Mouse (Mus musculus): ENCODE results near the gene Gm4559. TPM values are rescaled to one million over a fixed set of nuclear protein-coding genes. Genes with fewer than 3 reads are reported as not detected.
A peak's percentile ranks its signal among the peaks of the same experiment; 100 is the strongest.
"Not testable (repeated sequence)": the region's sequence is repeated elsewhere in the genome, so short reads cannot be mapped to it uniquely, and the experiment has no call there.

The Gm4559 gene
- polyA plus RNA-seq, 1 experiment from 2014 or later = not detected

GRCm38 (mm10) chr7:142314600-142315285 lies 40.6 kb upstream of the Gm4559 start:
- ATAC-seq (replicated peaks; ENCODE audit: insufficient number of reproducible peaks, low FRiP score, low TSS enrichment, low read depth) = no peak
- H3K4me3 ChIP-seq (ENCODE audit: low read depth, low read length) = no peak overlapping the region
- H3K9ac ChIP-seq (replicated peaks; ENCODE audit: low read length) = no peak overlapping the region
- no peak overlapping the region for H3K27ac ChIP-seq (replicated peaks; ENCODE audit: low read depth, low read length)
- 58% methylated on average over 5 of the region's 5 CpGs for WGBS
- no peak overlapping the region for H3K4me2 ChIP-seq (ENCODE audit: low read depth, low read length)
- no peaks in the 10 kb centered on the region for H3K4me1 ChIP-seq (ENCODE audit: control insufficient read depth, insufficient read depth, low read length)
- H3K9me3 ChIP-seq (replicated peaks; ENCODE audit: control insufficient read depth, low read length) = no peaks in the 10 kb centered on the region
- no peaks in the 10 kb centered on the region for H3K36me3 ChIP-seq (replicated peaks; ENCODE audit: control insufficient read depth, insufficient read depth, low read depth, low read length)
- H3K27me3 ChIP-seq (ENCODE audit: control insufficient read depth, insufficient read depth, low read length) = no peaks in the 10 kb centered on the region
- DNase-seq (ENCODE audit: low spot score) = no peak

GRCm38 (mm10) chr7:142303929-142304328 lies 29.8 kb upstream of the Gm4559 start:
- not testable (repeated sequence) for H3K9me3 ChIP-seq (replicated peaks; ENCODE audit: control insufficient read depth, low read length); ATAC-seq (replicated peaks; ENCODE audit: insufficient number of reproducible peaks, low FRiP score, low TSS enrichment, low read depth); H3K9ac ChIP-seq (replicated peaks; ENCODE audit: low read length); H3K4me1 ChIP-seq (ENCODE audit: control insufficient read depth, insufficient read depth, low read length); H3K4me2 ChIP-seq (ENCODE audit: low read depth, low read length); H3K27me3 ChIP-seq (ENCODE audit: control insufficient read depth, insufficient read depth, low read length); H3K27ac ChIP-seq (replicated peaks; ENCODE audit: low read depth, low read length); H3K36me3 ChIP-seq (replicated peaks; ENCODE audit: control insufficient read depth, insufficient read depth, low read depth, low read length); H3K4me3 ChIP-seq (ENCODE audit: low read depth, low read length); DNase-seq (ENCODE audit: low spot score)
- WGBS = 89% methylated on average over 1 of the region's 1 CpGs

GRCm38 (mm10) chr7:142303249-142303648 lies 29.1 kb upstream of the Gm4559 start, which contains the start of gene Krtap5-4:
Gene Krtap5-4 (plus strand): TSS chr7:142303549.
- Histone ChIP-seq H3K36me3 (replicated peaks; ENCODE audit: control insufficient read depth, insufficient read depth, low read depth, low read length) (no peaks in the 10 kb centered on the region), H3K4me3 (ENCODE audit: low read depth, low read length) (no peak within 1 kb of the TSS), H3K9me3 (replicated peaks; ENCODE audit: control insufficient read depth, low read length) (no peaks in the 10 kb centered on the region), H3K27ac (replicated peaks; ENCODE audit: low read depth, low read length) (no peak within 1 kb of the TSS), H3K27me3 (ENCODE audit: control insufficient read depth, insufficient read depth, low read length) (no peaks in the 10 kb centered on the region), H3K9ac (replicated peaks; ENCODE audit: low read length) (no peak within 1 kb of the TSS), H3K4me1 (ENCODE audit: control insufficient read depth, insufficient read depth, low read length) (no peaks in the 10 kb centered on the region), H3K4me2 (ENCODE audit: low read depth, low read length) (no peak within 1 kb of the TSS)
- DNase-seq (ENCODE audit: low spot score) (no peak), ATAC-seq (replicated peaks; ENCODE audit: insufficient number of reproducible peaks, low FRiP score, low TSS enrichment, low read depth) (no peak)
- WGBS = 72% methylated on average over 3 of the region's 3 CpGs

- H3K4me1 ChIP-seq (ENCODE audit: control insufficient read depth, insufficient read depth, low read length); H3K27ac ChIP-seq (replicated peaks; ENCODE audit: low read depth, low read length); H3K36me3 ChIP-seq (replicated peaks; ENCODE audit: control insufficient read depth, insufficient read depth, low read depth, low read length); ATAC-seq (replicated peaks; ENCODE audit: insufficient number of reproducible peaks, low FRiP score, low TSS enrichment, low read depth); H3K9me3 ChIP-seq (replicated peaks; ENCODE audit: control insufficient read depth, low read length); H3K27me3 ChIP-seq (ENCODE audit: control insufficient read depth, insufficient read depth, low read length); H3K9ac ChIP-seq (replicated peaks; ENCODE audit: low read length); H3K4me2 ChIP-seq (ENCODE audit: low read depth, low read length); DNase-seq (ENCODE audit: low spot score); H3K4me3 ChIP-seq (ENCODE audit: low read depth, low read length): not testable (repeated sequence)
Measured at GRCm38 (mm10) chr7:142297018-142297417, 22.9 kb upstream of the Gm4559 start, which contains the start of gene Krtap5-1. Gene Krtap5-1 (minus strand): TSS chr7:142297118.

- not testable (repeated sequence) for H3K9ac ChIP-seq (replicated peaks; ENCODE audit: low read length); H3K4me1 ChIP-seq (ENCODE audit: control insufficient read depth, insufficient read depth, low read length); H3K36me3 ChIP-seq (replicated peaks; ENCODE audit: control insufficient read depth, insufficient read depth, low read depth, low read length); H3K9me3 ChIP-seq (replicated peaks; ENCODE audit: control insufficient read depth, low read length); H3K27me3 ChIP-seq (ENCODE audit: control insufficient read depth, insufficient read depth, low read length); H3K4me2 ChIP-seq (ENCODE audit: low read depth, low read length); H3K27ac ChIP-seq (replicated peaks; ENCODE audit: low read depth, low read length); DNase-seq (ENCODE audit: low spot score); ATAC-seq (replicated peaks; ENCODE audit: insufficient number of reproducible peaks, low FRiP score, low TSS enrichment, low read depth); H3K4me3 ChIP-seq (ENCODE audit: low read depth, low read length)
- WGBS = 47% methylated on average over 4 of the region's 4 CpGs
Measured at GRCm38 (mm10) chr7:142296108-142296507, 21.9 kb upstream of the Gm4559 start.

GRCm38 (mm10) chr7:142295418-142295817 lies 21.3 kb upstream of the Gm4559 start:
- no peaks in the 10 kb centered on the region for H3K9me3 ChIP-seq (replicated peaks; ENCODE audit: control insufficient read depth, low read length)
- no peak for ATAC-seq (replicated peaks; ENCODE audit: insufficient number of reproducible peaks, low FRiP score, low TSS enrichment, low read depth)
- H3K36me3 ChIP-seq (replicated peaks; ENCODE audit: control insufficient read depth, insufficient read depth, low read depth, low read length) = no peaks in the 10 kb centered on the region
- H3K27ac ChIP-seq (replicated peaks; ENCODE audit: low read depth, low read length) = no peak overlapping the region
- no peaks in the 10 kb centered on the region for H3K4me1 ChIP-seq (ENCODE audit: control insufficient read depth, insufficient read depth, low read length)
- DNase-seq (ENCODE audit: low spot score) = no peak
- no peak overlapping the region for H3K4me2 ChIP-seq (ENCODE audit: low read depth, low read length)
- H3K27me3 ChIP-seq (ENCODE audit: control insufficient read depth, insufficient read depth, low read length) = no peaks in the 10 kb centered on the region
- H3K4me3 ChIP-seq (ENCODE audit: low read depth, low read length) = no peak overlapping the region
- no peak overlapping the region for H3K9ac ChIP-seq (replicated peaks; ENCODE audit: low read length)

- H3K36me3 ChIP-seq (replicated peaks; ENCODE audit: control insufficient read depth, insufficient read depth, low read depth, low read length); ATAC-seq (replicated peaks; ENCODE audit: insufficient number of reproducible peaks, low FRiP score, low TSS enrichment, low read depth); H3K9ac ChIP-seq (replicated peaks; ENCODE audit: low read length); H3K4me1 ChIP-seq (ENCODE audit: control insufficient read depth, insufficient read depth, low read length); H3K4me3 ChIP-seq (ENCODE audit: low read depth, low read length); H3K9me3 ChIP-seq (replicated peaks; ENCODE audit: control insufficient read depth, low read length); H3K27ac ChIP-seq (replicated peaks; ENCODE audit: low read depth, low read length); H3K27me3 ChIP-seq (ENCODE audit: control insufficient read depth, insufficient read depth, low read length); H3K4me2 ChIP-seq (ENCODE audit: low read depth, low read length): not testable (repeated sequence)
- WGBS = 0% methylated on average over 2 of the region's 2 CpGs
- DNase-seq (ENCODE audit: low spot score) = peak; percentile 67
Measured at GRCm38 (mm10) chr7:142293851-142294250, 19.7 kb upstream of the Gm4559 start.

GRCm38 (mm10) chr7:142285910-142286612 lies 11.9 kb upstream of the Gm4559 start:
- 70% methylated on average over 9 of the region's 9 CpGs for WGBS
- H3K4me2 ChIP-seq (ENCODE audit: low read depth, low read length); H3K4me3 ChIP-seq (ENCODE audit: low read depth, low read length); H3K4me1 ChIP-seq (ENCODE audit: control insufficient read depth, insufficient read depth, low read length); ATAC-seq (replicated peaks; ENCODE audit: insufficient number of reproducible peaks, low FRiP score, low TSS enrichment, low read depth); DNase-seq (ENCODE audit: low spot score); H3K9ac ChIP-seq (replicated peaks; ENCODE audit: low read length); H3K36me3 ChIP-seq (replicated peaks; ENCODE audit: control insufficient read depth, insufficient read depth, low read depth, low read length); H3K9me3 ChIP-seq (replicated peaks; ENCODE audit: control insufficient read depth, low read length); H3K27ac ChIP-seq (replicated peaks; ENCODE audit: low read depth, low read length); H3K27me3 ChIP-seq (ENCODE audit: control insufficient read depth, insufficient read depth, low read length): not testable (repeated sequence)

Measured in embryonic facial prominence, embryonic 11.5 days (tissue).